Mouse (Mus musculus): ENCODE measurements around the gene Arglu1. TPM values are rescaled to one million over a fixed set of nuclear protein-coding genes. Genes with fewer than 3 reads are reported as not detected.

The Arglu1 gene
- polyA plus RNA-seq, 1 experiment from 2014 or later, result 169 TPM

- H3K9ac ChIP-seq (ENCODE audit: low read depth, low read length), result no peak overlapping the region
- no peak for DNase-seq (ENCODE audit: low spot score)
These were observed 70.8 kb downstream of the Arglu1 start for GRCm38 (mm10) chr8:8619221-8620194.

More at GRCm38 (mm10) chr8:8619221-8620194, 70.8 kb downstream of the Arglu1 start:
- Histone ChIP-seq H3K27me3 (ENCODE audit: insufficient read depth, low read length) (no peaks in the 10 kb centered on the region), H3K4me3 (replicated peaks; ENCODE audit: low read depth, low read length) (no peak overlapping the region), H3K4me2 (ENCODE audit: low read length) (no peak overlapping the region), H3K27ac (no peak overlapping the region), H3K36me3 (ENCODE audit: insufficient read depth, low read length) (peaks cover 17% of the 10 kb centered on the region), H3K4me1 (replicated peaks; ENCODE audit: insufficient read depth, low read length) (no peaks in the 10 kb centered on the region), H3K9me3 (replicated peaks; ENCODE audit: low read length) (no peaks in the 10 kb centered on the region)
- 49% methylated on average over 19 of the region's 19 CpGs for WGBS
- TF ChIP-seq CTCF (IDR thresholded peaks at IDR 0.05; ENCODE audit: low read depth), result no peak
- no peak for ATAC-seq (replicated peaks; ENCODE audit: low FRiP score, low read depth)

Small RNA genes lying within 50 kb of the gene (microRNA-seq; reads per million reads assigned to microRNA genes)
- 1.0 reads per million for gene Mir7654

Other genes starting within 250 kb of the Arglu1 start
- gene Efnb2, start 29.3 kb downstream of the Arglu1 start, polyA plus RNA-seq (2015; fragmentation: Nextera tagmentation; extraction: Ambion mirVana), result 24.0 and 27.4 TPM in 2 replicates

Data from kidney, postnatal 0 days (tissue).